Mouse (Mus musculus) myocyte (in vitro differentiated cells): ENCODE results near the gene Nmnat3. TPM values are rescaled to one million over a fixed set of nuclear protein-coding genes. Genes with fewer than 3 reads are reported as not detected.

Experiments
- H3K27me3 ChIP-seq: one replicate; pipeline ENCODE4 v1.6.1; 2011; ENCODE audit not compliant: control insufficient read depth, insufficient read depth, insufficient read length
- H3K36me3 ChIP-seq: one replicate; pipeline ENCODE4 v1.6.1; 2011; ENCODE audit not compliant: control insufficient read depth, insufficient read depth
- H3K4me2 ChIP-seq: one replicate; pipeline ENCODE4 v1.6.1; 2011; ENCODE audit warnings: low read depth, control low read depth
- H3K4me3 ChIP-seq: one replicate; pipeline ENCODE4 v1.5.1; 2011; ENCODE audit warnings: mild to moderate bottlenecking, control low read depth, moderate library complexity
- H3K79me2 ChIP-seq: one replicate; pipeline ENCODE4 v1.6.1; 2011; ENCODE audit not compliant: control insufficient read depth, insufficient read depth
- H3ac ChIP-seq: one replicate; pipeline ENCODE4 v1.6.1; 2011; ENCODE audit not compliant: control insufficient read depth, insufficient read length
- CEBPB ChIP-seq: IDR thresholded peaks from 2 replicates; pipeline ENCODE4 v1.6.1; 2011; ENCODE audit warnings: mild to moderate bottlenecking, moderate library complexity; ENCODE audit not compliant: poor library complexity, insufficient read depth, severe bottlenecking
- E2F4 ChIP-seq: IDR thresholded peaks from one replicate; pipeline ENCODE4 v1.6.1; 2011; ENCODE audit warnings: mild to moderate bottlenecking, control low read depth, moderate library complexity; ENCODE audit not compliant: insufficient read depth
- MAX ChIP-seq: IDR thresholded peaks from one replicate; pipeline ENCODE4 v1.6.1; 2011; ENCODE audit warnings: low read depth, mild to moderate bottlenecking, control low read depth
- MYOD1 ChIP-seq, 3 experiments: IDR thresholded peaks; one replicate each; pipeline ENCODE4 v1.6.1; 2011; ENCODE audit warnings: control low read depth in 2 of 3, low read depth in 2 of 3, mild to moderate bottlenecking in 2 of 3, moderate library complexity in 1 of 3; ENCODE audit not compliant: insufficient read length in 2 of 3, control insufficient read depth in 1 of 3
- MYOG ChIP-seq, 3 experiments: IDR thresholded peaks; one replicate each; pipeline ENCODE4 v1.6.1; 2011; ENCODE audit warnings: control low read depth in 2 of 3, low read depth in 2 of 3, mild to moderate bottlenecking in 2 of 3; ENCODE audit not compliant: insufficient read length in 2 of 3, control insufficient read depth in 1 of 3, insufficient read depth in 1 of 3
- POLR2A ChIP-seq: IDR thresholded peaks from one replicate; pipeline ENCODE4 v1.6.1; 2011; ENCODE audit warnings: low read depth, mild to moderate bottlenecking, control low read depth, moderate library complexity; ENCODE audit not compliant: insufficient read length
- POLR2AphosphoS2 ChIP-seq: IDR thresholded peaks from one replicate; pipeline ENCODE4 v1.6.1; 2011; ENCODE audit warnings: low read depth, control low read depth; ENCODE audit not compliant: insufficient read length
- REST ChIP-seq: IDR thresholded peaks from one replicate; pipeline ENCODE4 v1.6.1; 2011; ENCODE audit warnings: mild to moderate bottlenecking, control low read depth, moderate library complexity; ENCODE audit not compliant: insufficient read depth, insufficient read length
- SRF ChIP-seq: IDR thresholded peaks from one replicate; pipeline ENCODE4 v1.6.1; 2011; ENCODE audit warnings: low read depth; ENCODE audit not compliant: control insufficient read depth, insufficient read length
- TCF12 ChIP-seq: IDR thresholded peaks from one replicate; pipeline ENCODE4 v1.6.1; 2011; ENCODE audit warnings: mild to moderate bottlenecking, control low read depth; ENCODE audit not compliant: poor library complexity, insufficient read depth, severe bottlenecking
- TCF3 ChIP-seq: IDR thresholded peaks from one replicate; pipeline ENCODE4 v1.6.1; 2011; ENCODE audit warnings: low read depth, control low read depth; ENCODE audit not compliant: insufficient read length
- USF1 ChIP-seq: IDR thresholded peaks from one replicate; pipeline ENCODE4 v1.6.1; 2011; ENCODE audit warnings: low read depth, mild to moderate bottlenecking, control low read depth, moderate library complexity
- polyA plus RNA-seq: library from polyadenylated mRNA; unstranded; fragments of >200 nt; fragmentation: generic; extraction: Trizol; gene quantifications from one replicate; pipeline ENCODE4 v1.2.1, GENCODE M21; 2012; ENCODE audit warnings: missing spikeins

Nmnat3 gene
- polyA plus RNA-seq, 1 experiment, result 1.3 TPM

- Histone ChIP-seq H3K4me2 (no peak overlapping the region), H3K79me2 (no peaks in the 10 kb centered on the region), H3K36me3 (no peaks in the 10 kb centered on the region), H3K27me3 (no peaks in the 10 kb centered on the region), H3ac (no peak overlapping the region), H3K4me3 (no peak overlapping the region)
- TF ChIP-seq MAX (no peak), TCF12 (no peak), E2F4 (no peak), MYOG (IDR thresholded peaks at IDR 0.05; ENCODE audit: control insufficient read depth in 1 of 3, insufficient read depth in 1 of 3, insufficient read length in 2 of 3, low read depth in 2 of 3) (no peak), POLR2A (no peak)
These were observed 63.3 kb downstream of the Nmnat3 start for GRCm38 (mm10) chr9:98350318-98351144.

GRCm38 (mm10) chr9:98352332-98352731 is 65.1 kb downstream of the Nmnat3 start:
- Histone ChIP-seq H3K4me3 (no peak overlapping the region), H3K79me2 (no peaks in the 10 kb centered on the region), H3ac (no peak overlapping the region), H3K36me3 (no peaks in the 10 kb centered on the region), H3K4me2 (no peak overlapping the region), H3K27me3 (no peaks in the 10 kb centered on the region)
- TF ChIP-seq POLR2AphosphoS2 (no peak), MYOG (IDR thresholded peaks at IDR 0.05; ENCODE audit: control insufficient read depth in 1 of 3, insufficient read depth in 1 of 3, insufficient read length in 2 of 3, low read depth in 2 of 3) (no peak), TCF12 (no peak), POLR2A (no peak), E2F4 (no peak), USF1 (no peak), SRF (no peak)

GRCm38 (mm10) chr9:98354919-98355318 is 67.7 kb downstream of the Nmnat3 start:
- Histone ChIP-seq H3K36me3 (no peaks in the 10 kb centered on the region), H3ac (no peak overlapping the region), H3K27me3 (no peaks in the 10 kb centered on the region), H3K4me2 (no peak overlapping the region), H3K79me2 (no peaks in the 10 kb centered on the region), H3K4me3 (no peak overlapping the region)
- TF ChIP-seq MYOD1 (IDR thresholded peaks at IDR 0.05; ENCODE audit: control insufficient read depth in 1 of 3, insufficient read length in 2 of 3, low read depth in 2 of 3) (peak in 2 of 3 experiments; percentile 75 to 92), POLR2A (no peak), MYOG (IDR thresholded peaks at IDR 0.05; ENCODE audit: control insufficient read depth in 1 of 3, insufficient read depth in 1 of 3, insufficient read length in 2 of 3, low read depth in 2 of 3) (peak in 2 of 3 experiments; percentile 60 to 78), TCF3 (no peak)

- no peaks in the 10 kb centered on the region for H3K79me2 ChIP-seq
- no peaks in the 10 kb centered on the region for H3K27me3 ChIP-seq
- no peak overlapping the region for H3K4me2 ChIP-seq
- no peak overlapping the region for H3K4me3 ChIP-seq
- H3K36me3 ChIP-seq, result no peaks in the 10 kb centered on the region
- no peak for TF ChIP-seq MYOD1 (IDR thresholded peaks at IDR 0.05; ENCODE audit: control insufficient read depth in 1 of 3, insufficient read length in 2 of 3, low read depth in 2 of 3)
- TF ChIP-seq MYOG (IDR thresholded peaks at IDR 0.05; ENCODE audit: control insufficient read depth in 1 of 3, insufficient read depth in 1 of 3, insufficient read length in 2 of 3, low read depth in 2 of 3), result no peak
- TF ChIP-seq USF1, result no peak
- TF ChIP-seq CEBPB, result no peak
- TF ChIP-seq REST, result no peak
- no peak for TF ChIP-seq POLR2A
- TF ChIP-seq POLR2AphosphoS2, result no peak
- no peak for TF ChIP-seq MAX
- no peak for TF ChIP-seq E2F4
- TF ChIP-seq TCF3, result no peak
- no peak for TF ChIP-seq SRF
- TF ChIP-seq TCF12, result no peak
- H3ac ChIP-seq, result no peak overlapping the region
These were observed 73.8 kb downstream of the Nmnat3 start for GRCm38 (mm10) chr9:98361047-98361446.

- Histone ChIP-seq H3K27me3 (no peaks in the 10 kb centered on the region), H3K36me3 (no peaks in the 10 kb centered on the region), H3K4me3 (no peak overlapping the region), H3K79me2 (no peaks in the 10 kb centered on the region), H3K4me2 (no peak overlapping the region), H3ac (no peak overlapping the region)
- TF ChIP-seq CEBPB (no peak), USF1 (no peak), SRF (no peak), MAX (no peak), E2F4 (no peak), MYOG (IDR thresholded peaks at IDR 0.05; ENCODE audit: control insufficient read depth in 1 of 3, insufficient read depth in 1 of 3, insufficient read length in 2 of 3, low read depth in 2 of 3) (no peak), POLR2A (no peak), TCF3 (no peak)
These were observed 78.8 kb downstream of the Nmnat3 start for GRCm38 (mm10) chr9:98366075-98366474.
